Comparison of ENCODE assay signal across 14 mouse cellular contexts in the genomic region with DNA sequence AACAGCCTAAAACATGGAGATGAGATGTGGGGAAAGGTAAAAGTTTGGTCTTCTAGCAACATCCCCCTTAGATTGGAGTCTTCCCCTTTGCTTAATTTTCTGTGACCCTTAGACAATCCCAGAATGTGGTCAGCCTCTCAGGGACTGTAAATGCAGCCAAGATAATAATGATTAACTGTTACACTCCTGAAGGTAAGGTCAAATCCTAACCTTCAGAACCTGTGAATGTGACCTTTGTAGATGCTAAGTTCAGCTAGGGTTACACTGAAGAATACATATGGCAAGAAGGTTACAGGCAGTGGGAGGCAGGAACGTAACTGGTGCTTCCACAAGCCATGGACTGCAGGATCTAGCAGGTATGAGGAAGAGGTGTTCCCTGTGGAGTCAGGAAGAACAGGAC.
"Had no signal": no experiment of that assay in that cellular context is flagged by ENCODE, and none has a peak within 500 bp of the region (broad histone marks: within the 10 kb centered on the region; RNA-seq: fewer than 3 reads in every experiment).

No protein-coding gene starts in this region.

- DNase-seq: layer of hippocampus, adult 9-11 months; layer of hippocampus, postnatal 36 days; liver, embryonic 13.5 days; lung, embryonic 14.5 days; midbrain, embryonic 14.5 days; right cerebral cortex, postnatal 4 days; thymus, adult 2 months; thymus, postnatal 25 days had no signal

- H3K9me3 ChIP-seq: hindbrain, embryonic 15.5 days; liver, embryonic 13.5 days had no signal

- H3K27ac ChIP-seq: hindbrain, embryonic 15.5 days; layer of hippocampus, adult 2 months; left cerebral cortex, adult 2 months; liver, embryonic 13.5 days; stomach, postnatal 0 days had no signal

- ATAC-seq: lung, postnatal 0 days had no signal

- H3K4me2 ChIP-seq: hindbrain, embryonic 15.5 days; liver, embryonic 13.5 days; lung, embryonic 14.5 days; midbrain, embryonic 11.5 days had no signal

- H3K4me1 ChIP-seq: hindbrain, embryonic 15.5 days had no signal

- H3K27me3 ChIP-seq: hindbrain, embryonic 15.5 days; liver, embryonic 13.5 days had no signal

- H3K36me3 ChIP-seq: hindbrain, embryonic 15.5 days; liver, embryonic 13.5 days had no signal

- H3K4me3 ChIP-seq: hindbrain, embryonic 15.5 days; layer of hippocampus, adult 2 months; left cerebral cortex, adult 2 months; liver, embryonic 13.5 days had no signal

- H3K9ac ChIP-seq: hindbrain, embryonic 15.5 days; liver, embryonic 13.5 days; lung, embryonic 14.5 days had no signal
